Mouse (Mus musculus) CD4-positive helper T cell, adult 2 months (primary cell): Measurements from ENCODE around the gene Six5.

Experiments used
- DNase-seq: peaks from one replicate; pipeline ENCODE4 v3.0.0-alpha.2; 2012; ENCODE audit warnings: low read depth, missing footprints, low spot score

Gene Six5

DNA sequence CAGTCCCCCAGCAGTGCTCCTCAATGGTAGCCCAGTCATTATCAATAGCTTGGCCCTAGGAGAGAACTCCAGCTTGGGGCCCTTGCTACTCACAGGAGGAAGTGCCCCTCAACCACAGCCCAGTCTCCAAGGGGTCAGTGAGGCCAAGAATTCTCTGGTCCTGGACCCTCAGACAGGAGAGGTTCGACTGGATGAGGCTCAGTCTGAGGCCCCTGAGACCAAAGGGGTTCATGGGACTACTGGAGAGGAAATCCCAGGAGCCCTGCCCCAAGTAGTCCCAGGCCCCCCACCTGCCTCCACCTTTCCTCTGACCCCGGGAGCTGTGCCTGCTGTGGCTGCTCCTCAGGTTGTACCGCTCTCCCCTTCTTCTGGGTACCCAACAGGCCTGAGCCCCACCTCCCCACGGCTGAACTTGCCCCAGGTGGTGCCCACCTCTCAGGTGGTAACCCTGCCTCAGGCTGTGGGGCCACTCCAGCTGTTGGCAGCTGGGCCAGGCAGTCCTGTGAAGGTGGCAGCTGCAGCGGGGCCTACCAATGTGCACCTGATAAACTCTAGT is 2.1 kb downstream of the Six5 start:
- DNase-seq = no peak

DNA sequence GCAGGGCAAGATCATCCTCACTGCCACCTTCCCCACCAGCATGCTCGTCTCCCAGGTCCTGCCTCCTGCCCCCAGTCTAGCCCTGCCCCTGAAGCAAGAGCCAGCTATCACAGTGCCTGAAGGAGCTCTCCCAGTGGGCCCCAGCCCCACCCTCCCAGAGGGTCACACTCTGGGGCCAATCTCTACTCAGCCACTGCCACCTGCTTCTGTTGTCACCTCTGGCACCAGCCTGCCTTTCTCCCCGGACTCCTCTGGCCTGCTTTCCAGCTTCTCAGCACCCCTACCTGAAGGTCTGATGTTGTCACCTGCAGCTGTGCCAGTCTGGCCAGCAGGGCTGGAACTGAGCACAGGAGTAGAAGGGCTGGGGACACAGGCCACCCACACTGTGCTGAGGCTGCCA is 2.8 kb downstream of the Six5 start:
- DNase-seq = no peak

DNA sequence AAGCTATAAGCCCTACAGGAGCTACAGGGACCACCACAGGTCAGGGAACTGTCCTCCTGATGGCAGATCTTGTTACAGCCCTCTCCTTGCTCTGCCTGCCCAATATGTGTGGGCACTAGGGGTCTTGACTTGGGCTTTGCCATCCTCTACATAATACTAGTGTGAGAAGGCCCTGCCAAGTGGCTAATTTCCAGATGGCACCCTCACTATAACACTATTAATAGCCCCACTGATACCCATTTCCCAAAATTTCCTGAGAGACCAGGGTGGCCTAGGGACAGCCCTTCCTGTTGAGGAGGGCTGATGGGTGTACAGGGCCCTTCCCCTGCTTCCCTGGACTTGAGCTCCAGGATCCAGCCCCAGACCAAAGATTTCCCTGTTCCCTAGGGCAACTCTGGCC is 3.5 kb downstream of the Six5 start:
- DNase-seq = no peak

DNA sequence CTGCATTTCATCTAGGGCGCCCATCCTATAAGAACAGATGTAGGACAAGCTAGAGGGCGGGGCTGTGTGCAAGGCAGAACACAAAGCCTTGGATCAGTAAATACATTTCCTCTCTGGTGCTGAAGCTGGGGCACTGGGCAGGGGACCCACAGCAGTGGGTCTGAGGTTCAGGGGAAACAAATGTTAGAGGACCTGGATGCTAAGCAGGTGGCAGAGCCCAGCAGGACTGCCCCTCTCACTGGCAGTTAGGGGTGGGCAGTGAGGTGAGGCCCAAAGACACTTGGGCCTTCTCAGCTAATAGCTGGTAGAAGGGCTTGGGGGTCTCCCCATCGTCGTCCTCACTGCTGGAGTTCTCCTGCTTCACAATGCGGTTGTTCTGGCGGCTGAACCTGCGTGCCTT is 4.4 kb downstream of the Six5 start:
- DNase-seq = no peak

DNA sequence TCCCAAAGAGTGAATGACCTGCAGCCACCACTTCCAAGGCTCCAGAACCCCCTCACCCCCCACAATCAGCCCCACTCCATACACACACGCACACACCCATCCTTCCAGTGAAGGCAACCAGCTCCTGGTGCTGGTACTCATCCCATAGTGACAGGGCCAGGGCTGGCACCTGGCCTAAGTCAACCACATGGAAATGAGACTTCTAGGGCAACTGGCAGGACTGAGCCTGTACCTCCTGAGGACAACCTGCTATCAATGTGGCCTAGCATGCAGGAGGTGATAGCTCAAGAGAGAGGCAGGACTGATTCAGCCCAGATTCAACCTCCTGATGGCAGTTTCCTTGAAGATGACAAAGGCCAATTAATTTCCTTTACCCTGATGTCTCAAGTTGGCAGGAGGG is 5.9 kb downstream of the Six5 start:
- no peak for DNase-seq

DNA sequence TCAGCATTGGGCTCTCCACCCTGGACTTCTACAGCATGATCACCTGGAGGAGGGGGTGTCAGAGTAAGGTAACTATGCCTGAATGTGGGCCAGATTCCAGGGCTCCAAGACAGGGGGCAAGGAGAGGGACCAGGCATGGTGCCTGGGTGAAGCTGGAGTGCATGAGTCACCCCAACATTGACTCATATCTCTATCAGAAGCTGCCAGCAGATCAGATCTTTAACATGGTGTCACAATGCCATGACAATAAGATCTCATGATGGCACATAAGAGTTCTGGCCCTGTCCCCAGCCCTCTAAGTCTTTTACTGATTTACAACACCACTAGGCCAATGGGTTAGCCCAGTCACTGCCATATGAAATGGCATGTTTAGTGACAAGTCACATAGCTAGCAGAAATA is 9.3 kb downstream of the Six5 start:
- DNase-seq = no peak

DNA sequence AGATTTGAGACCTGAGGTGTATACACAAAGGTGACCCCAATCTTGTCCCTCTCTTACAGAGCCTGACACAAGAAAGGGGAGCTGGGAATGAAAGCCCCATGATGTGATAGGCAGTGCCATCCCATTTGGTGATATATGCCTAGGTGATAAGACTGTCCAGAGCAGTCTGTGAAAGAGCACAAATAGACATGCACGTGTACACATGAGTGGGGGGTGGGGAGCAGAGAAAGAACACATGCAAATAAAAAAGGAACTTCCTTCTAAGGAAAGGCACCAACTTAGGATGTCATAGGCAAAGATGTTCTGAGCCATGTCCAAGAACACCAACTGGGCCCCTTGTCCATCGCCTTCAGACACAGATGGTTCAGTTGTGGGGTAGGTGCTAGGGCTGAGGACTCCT is 10.1 kb downstream of the Six5 start:
- DNase-seq = no peak

DNA sequence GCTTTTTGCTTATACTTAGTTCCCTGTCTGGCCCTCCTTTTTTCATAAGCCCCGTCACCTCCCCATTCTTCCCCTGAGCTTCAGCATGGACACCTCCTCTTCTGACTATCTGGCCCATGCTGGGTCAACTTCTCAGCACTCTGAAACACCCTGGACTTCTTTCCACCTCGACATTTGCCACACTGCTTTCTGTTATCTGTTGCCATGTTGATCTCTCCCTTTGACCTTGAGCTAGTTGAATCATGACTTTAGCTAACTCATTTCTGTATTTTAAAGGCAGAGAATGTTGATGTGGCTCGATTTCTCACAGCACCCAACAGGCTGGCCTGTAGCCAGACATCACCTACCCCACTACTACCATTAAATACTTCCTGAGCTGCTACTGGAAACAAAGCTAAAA is 13.0 kb downstream of the Six5 start:
- no peak for DNase-seq

DNA sequence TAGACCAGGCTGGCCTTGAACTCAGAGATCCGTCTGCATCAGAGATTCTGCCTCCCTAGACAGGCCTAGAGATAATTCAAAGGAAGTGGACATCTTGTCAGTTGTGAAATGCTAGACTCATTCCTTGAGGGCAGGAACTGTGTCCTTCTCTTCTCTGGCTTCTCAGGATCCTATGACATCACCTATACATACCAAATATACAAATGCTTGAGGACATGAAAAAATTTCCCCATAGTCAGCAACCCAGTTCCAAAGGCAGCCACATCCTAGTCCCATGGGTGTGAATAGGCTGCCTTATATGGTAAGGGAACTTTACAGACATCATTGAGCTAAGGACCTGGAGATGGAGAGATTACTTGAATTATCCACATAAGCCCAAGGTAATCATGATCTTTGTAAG is 15.2 kb downstream of the Six5 start:
- DNase-seq = no peak

DNA sequence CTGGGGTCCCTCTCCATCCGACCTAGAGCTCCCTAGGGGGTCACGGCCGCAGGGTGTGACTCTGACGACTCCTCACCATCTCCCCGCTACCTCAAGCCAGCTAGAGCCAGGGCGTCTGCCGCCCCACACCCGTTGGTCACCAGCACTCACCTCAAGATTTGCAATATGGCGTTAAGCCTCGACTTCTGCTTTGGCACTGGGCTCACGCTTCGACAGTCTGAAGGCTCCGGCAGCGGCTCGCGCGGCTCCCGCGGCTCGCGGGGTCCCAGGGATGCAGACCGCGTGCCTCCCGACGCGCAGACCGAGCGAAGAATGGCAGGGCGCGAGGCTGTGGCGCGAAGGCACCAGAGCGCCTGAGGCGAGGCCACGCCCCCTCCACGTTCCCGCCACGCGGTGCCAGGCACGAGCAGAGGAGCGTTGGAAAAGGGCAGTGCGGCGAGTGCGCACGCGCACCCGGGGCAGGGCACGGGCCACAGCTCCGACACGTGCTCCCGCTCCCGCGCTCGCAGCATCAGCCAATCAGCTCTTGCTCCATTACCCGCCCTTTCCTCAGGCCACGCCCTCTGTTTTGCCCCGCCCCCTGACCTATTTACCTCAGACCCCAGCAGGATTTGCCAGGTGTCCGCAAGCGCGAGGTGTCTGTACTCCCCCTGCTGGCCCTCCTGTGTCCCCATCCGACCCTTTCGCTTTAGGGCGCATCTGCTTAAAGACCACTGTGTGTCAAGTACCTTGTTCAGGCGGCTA is 23.8 kb downstream of the Six5 start, which contains the start of gene Gm4969:
Gene Gm4969, minus strand, starts transcription at position 341 of the 744 bp plus-strand sequence.
- peak; percentile 56 for DNase-seq

DNA sequence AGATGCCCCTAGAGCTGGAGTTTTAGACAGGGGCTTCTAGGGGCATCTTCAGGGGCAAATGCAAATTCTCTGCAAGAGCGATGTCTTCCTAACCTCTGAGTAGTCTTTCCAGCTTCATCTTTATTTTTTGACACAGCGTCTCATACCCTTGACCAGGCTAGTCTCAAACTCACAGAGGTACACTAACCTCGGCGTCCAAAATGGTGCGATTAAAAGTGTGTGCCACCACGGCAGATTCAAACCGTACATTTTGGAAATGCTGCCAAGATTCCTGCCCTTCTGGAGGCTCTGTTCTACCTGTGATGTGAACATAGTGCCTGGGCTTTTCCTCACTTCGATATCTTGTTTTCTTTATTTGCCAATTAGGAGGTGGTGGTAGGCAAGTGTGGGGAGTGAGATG is 24.7 kb downstream of the Six5 start:
- no peak for DNase-seq

DNA sequence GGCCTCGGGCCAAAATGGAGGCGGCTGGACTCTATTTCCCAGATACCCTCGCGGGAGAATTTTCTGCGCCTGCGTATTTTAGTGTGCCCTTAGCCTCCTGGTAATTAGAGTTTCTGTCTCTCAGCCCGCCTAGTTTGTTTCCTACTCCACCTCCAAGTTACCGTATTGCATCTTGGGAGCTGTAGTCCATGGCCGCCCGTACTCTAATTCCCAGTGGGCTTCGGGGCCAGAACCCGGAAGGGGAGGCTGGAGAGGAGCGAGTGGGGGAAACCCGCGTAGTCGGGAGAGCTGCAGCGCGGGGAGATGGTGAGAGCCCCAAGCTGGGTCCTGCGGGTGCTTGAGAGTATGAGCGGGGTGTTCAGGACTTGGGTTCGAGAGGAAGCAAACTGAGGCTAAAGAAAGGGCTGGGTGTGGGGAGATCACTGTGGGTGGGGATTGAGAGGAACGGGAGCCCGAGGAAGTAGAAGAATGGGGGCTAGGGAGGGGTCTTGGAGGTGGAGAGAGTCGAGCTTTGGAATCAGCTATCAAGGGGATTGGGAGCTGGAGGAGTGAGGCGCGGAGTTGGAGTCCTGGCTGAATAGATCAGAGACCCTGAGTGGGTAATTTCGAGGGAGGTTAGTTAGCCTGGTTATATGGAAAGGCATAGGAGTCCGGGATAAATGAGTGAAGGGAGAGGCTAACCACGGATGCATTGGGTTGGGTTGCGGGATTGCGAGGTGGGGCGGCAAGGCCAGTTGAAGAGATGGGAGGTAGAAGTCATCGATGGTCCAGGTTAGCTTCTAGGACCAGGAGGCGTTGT is 25.4 kb downstream of the Six5 start, which contains the start of gene Fbxo46:
Gene Fbxo46, plus strand, starts transcription at position 229 of the 799 bp plus-strand sequence.
- DNase-seq = peak; percentile 97

DNA sequence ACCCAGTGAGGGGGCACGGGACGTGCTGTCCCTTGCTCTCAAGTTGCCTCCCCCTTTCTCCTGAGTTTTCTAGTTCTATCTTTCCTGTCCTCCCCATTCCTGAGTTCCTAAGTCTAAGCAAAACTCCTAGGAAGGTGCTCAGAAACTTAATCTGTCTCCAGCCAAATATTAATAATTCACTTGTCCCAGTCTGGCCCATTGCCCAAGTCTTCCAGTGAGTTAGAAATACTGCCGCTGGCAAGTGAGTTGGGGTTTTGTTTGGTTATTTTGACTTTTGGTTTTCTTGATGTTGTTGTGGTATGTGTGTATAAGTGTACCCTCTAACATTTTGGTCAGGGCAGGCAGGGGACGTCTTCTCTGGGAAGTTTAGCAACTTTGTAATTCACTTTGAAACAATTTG is 27.3 kb downstream of the Six5 start:
- DNase-seq = no peak

DNA sequence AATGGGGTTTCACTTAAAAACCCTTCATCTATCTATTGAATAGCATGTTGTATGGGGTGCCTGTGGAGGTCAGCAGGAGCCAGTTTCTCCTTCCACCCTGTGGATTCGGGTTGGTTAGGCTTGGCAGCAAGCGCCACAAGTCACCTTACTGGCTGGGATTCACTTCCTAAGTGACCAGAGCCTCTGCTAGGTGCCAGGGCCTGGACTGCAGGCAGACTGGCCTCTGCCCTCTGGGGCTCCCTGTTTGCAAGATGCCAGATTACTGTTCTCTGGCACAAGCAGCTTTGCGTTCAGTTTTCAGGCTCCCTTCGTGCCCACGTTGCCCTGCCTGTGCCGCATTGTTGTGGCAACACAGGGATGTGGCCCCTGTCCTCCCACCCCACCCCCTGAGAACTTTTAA is 30.3 kb downstream of the Six5 start:
- no peak for DNase-seq

DNA sequence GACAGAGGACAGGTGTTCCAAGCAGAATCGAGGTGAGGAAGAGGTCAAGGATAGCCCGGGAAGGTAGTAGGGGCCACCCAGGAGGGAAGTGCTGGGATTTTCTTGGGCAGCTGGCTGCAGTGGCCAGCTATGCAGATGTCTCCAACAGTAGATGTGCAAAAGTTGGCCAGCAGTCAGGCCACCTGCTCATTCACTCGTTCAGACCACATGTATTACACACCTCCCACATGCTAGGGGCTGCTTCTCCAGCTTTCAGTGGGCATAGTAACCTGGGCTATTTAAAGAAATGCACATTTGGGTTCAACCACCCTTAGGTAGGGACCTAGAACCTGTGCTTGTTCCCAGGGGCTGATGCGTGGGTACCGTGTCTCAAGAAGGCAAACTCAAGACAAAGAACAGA is 33.4 kb downstream of the Six5 start:
- no peak for DNase-seq

DNA sequence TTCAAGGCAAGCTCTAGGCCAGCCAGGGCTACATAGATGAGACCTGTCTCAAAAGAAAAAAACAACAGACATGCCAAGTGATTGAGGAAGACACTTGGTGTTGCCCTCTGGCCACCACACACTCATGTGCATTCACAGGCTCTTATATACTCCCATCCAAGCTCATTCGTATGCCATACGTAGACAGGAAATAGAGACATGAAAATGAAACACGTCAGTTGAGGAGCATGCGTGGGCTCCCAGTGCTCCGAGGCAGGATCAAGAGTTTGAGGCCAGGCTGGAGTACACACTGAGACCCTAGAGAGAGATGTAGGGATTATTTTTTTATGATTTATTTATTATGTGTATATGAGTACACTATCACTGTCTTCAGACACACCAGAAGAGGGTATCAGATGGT is 35.0 kb downstream of the Six5 start:
- peak; percentile 47 for DNase-seq

DNA sequence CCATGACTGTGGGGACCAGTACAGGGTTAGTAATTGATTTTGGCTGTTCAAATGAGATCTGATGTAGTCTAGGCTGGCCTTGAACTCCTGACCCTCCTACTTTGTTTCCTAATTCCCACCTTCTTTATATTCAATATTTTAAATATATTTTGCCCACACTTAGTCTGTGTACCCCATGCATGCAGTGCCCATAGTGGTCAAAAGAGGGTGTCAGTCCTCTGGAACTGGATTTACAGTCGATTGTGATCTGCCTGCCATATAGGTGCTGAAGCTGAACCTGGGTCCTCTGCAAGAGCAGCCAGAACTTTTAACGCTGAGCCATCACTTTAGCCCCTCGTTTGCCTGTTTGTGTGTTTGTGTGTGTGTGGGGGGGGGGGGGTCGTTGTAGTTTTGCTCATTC is 36.3 kb downstream of the Six5 start:
- peak; percentile 39 for DNase-seq

DNA sequence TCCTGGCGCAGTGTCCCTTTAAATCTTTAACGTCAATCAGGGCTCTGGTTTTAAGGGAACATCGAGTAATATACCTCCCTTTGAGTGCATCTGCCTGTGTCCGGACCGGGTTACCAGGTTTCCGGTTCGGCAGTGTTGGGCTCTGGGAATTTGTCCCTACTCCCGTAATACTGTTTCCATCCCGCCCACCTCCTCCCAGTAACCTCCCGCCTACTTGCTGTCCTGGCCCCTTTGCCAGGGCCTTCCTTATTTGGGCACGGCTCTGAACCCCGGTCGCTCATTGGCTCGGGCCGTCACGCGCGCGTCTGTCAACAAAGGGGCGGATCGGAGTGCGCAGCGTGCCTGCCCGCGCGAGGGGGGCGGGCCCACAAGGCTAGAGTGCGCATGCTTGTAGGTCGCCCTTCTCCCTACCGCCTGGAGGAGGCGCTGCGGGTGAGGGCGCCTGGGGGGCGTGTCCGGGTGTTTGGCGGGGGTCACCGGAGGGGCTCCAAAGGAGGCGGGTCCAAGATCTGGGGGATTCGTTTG is 37.0 kb downstream of the Six5 start:
- DNase-seq = peak; percentile 95

DNA sequence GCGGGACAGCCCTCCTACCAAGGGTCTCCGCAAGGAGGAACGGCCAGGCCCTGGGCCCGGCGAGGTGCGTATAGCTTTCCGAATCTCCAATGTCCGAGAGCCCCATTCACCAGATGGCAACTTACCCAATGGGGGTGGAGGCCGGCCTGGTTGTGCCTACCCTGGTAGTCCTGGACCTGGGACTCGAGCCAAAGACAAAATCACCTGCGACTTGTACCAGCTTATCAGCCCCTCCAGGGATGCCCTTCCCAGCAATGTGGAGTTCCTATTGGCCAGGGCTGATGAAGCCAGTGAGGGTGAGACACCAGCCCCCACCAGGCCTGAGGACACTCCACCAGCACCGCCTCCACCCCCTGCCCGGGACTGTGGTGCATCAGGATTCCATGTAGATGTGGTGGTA is 41.8 kb downstream of the Six5 start:
- no peak for DNase-seq

DNA sequence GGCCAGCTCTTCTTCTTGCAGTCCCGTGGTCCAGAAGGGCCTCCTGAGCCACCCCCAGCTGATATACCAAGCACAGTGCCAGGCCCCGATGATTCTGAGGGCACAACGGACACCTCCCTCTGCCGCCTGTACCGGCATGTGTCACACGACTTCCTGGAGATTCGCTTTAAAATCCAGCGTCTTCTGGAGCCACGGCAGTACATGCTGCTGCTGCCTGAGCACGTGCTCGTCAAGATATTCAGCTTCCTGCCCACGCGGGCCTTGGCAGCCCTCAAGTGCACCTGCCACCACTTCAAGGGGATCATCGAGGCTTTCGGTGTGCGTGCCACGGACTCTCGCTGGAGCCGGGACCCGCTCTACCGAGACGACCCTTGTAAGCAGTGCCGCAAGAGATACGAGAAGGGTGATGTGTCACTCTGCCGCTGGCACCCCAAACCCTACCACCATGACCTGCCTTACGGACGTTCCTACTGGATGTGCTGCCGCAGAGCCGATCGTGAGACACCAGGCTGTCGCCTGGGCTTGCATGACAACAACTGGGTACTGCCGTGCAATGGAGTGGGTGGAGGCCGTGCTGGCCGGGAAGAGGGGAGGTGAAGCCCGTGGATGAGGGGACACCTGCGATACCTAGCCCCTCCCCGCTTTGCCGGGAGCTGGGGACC is 42.4 kb downstream of the Six5 start:
- no peak for DNase-seq

DNA sequence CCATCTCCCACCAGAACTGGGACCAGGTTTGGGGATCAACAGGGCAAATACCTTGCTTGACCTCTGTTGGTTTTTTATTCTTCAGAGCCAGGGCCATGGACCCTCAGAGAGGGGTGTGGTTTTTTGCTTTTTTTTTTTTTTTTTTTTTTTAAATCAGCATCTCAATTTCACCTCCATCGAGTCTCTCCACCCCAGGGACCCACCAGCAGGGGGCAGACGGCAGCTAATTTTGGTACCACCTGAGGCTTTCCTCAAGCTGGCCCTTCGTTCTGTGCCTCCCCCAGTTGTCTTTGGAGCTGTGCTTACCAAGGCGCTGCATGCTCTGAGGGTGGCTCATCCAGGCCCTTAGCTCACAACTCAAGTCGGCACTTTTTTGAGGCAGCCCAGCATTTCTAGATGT is 43.0 kb downstream of the Six5 start:
- DNase-seq = peak; percentile 63

DNA sequence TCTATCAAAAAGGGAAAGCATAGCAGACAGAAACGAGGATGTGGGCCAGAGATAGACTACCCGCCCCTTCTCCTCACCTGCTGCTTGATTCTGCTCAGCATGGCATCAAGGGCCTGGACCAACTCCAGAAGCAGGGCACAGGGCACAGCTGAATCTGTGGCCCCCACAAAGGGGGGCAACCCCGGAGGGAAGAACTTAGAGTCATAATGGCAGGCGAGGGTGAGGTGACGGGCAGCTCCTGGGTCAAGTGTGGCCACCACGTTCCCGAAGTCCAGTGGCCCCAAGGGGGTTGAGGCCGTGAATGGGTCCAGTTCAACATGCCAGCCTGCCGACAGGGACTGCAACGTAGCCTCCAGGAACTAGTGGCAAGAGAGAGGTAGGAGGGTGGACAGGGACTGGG is 52.4 kb downstream of the Six5 start:
- DNase-seq = no peak
